Mouse (Mus musculus) thymus, adult 2 months (tissue): Measurements from ENCODE around the gene Lmntd2.

ENCODE experiments used
- CTCF ChIP-seq: fragments of 200-500 bp; IDR thresholded peaks from 2 replicates; pipeline ENCODE4 v1.5.1; 2012; ENCODE audit warnings: mild to moderate bottlenecking, control low read depth, low read length, moderate library complexity, borderline replicate concordance; ENCODE audit not compliant: control insufficient read depth, poor library complexity, insufficient read depth; ENCODE audit errors: extremely low read depth
- POLR2A ChIP-seq: fragments of 200-500 bp; IDR thresholded peaks from 2 replicates; pipeline ENCODE4 v1.6.1; 2012; ENCODE audit warnings: mild to moderate bottlenecking, low read length, control low read depth, moderate library complexity; ENCODE audit not compliant: control insufficient read depth, poor library complexity, insufficient read depth; ENCODE audit errors: extremely low read depth

- no peak for TF ChIP-seq POLR2A
- TF ChIP-seq CTCF: no peak
Measured at GRCm38 (mm10) chr7:141209526-141209925, 4.4 kb downstream of the Lmntd2 start.
